In genomic region chr16:89633917-89634601, GRCm38 (mm10) we compare ENCODE assay signal across 18 mouse cellular contexts.
DNase-seq lines count a peak whose midpoint lies in the region; ATAC-seq lines count a peak whose summit lies in the region.
"Had no signal": no experiment of that assay in that cellular context is flagged by ENCODE, and none has a peak within 500 bp of the region (broad histone marks: within the 10 kb centered on the region; RNA-seq: fewer than 3 reads in every experiment).

No protein-coding gene starts in this region.

- no peak overlapping the region for H3K4me3 ChIP-seq in kidney, embryonic 14.5 days (ENCODE audit: low read length)
- H3K4me3 ChIP-seq in neural tube, embryonic 15.5 days (replicated peaks), result no peak overlapping the region
- no peak overlapping the region for H3K4me3 ChIP-seq in embryonic facial prominence, embryonic 11.5 days (ENCODE audit: low read depth, low read length)
- no peak overlapping the region for H3K4me3 ChIP-seq in neural tube, embryonic 11.5 days (ENCODE audit: low read depth, low read length)
- H3K4me3 ChIP-seq: forebrain, embryonic 10.5 days; heart, embryonic 15.5 days; megakaryocyte, embryonic 14.5 days; neural tube, embryonic 12.5 days had no signal

- no peak for DNase-seq in kidney, postnatal 14 days
- peak; percentile 29 for DNase-seq in neural tube, embryonic 10.5 days (ENCODE audit: extremely low spot score, low spot score)
- DNase-seq in embryonic facial prominence, embryonic 11.5 days (ENCODE audit: low spot score), result peak; percentile 8
- peak; percentile 42 for DNase-seq in neural tube, embryonic 11.5 days (ENCODE audit: low spot score)
- DNase-seq in layer of hippocampus, postnatal 36 days, result no peak
- DNase-seq: cerebellum, adult 8-10 months; forebrain, postnatal 0 days; liver, postnatal 0 days; right cerebral cortex, postnatal 14 days; spleen, adult 18-20 months; thymus, postnatal 4 days had no signal

- peak; percentile 91 for ATAC-seq in kidney, embryonic 14.5 days (ENCODE audit: low FRiP score, low TSS enrichment)
- ATAC-seq in neural tube, embryonic 15.5 days (ENCODE audit: low FRiP score), result no peak
- ATAC-seq in embryonic facial prominence, embryonic 11.5 days (replicated peaks; ENCODE audit: insufficient number of reproducible peaks, low FRiP score, low TSS enrichment, low read depth), result no peak; the same call in 1 of the 2 replicates
- ATAC-seq in neural tube, embryonic 11.5 days (ENCODE audit: insufficient read depth, low FRiP score, low TSS enrichment), result no peak; the same call in 1 of the 2 replicates
- ATAC-seq: forebrain, postnatal 0 days; inflammation-experienced regulatory T-cells, adult 6 months; liver, postnatal 0 days had no signal

- H3K36me3 ChIP-seq in kidney, embryonic 14.5 days (ENCODE audit: control insufficient read depth, insufficient read depth, low read length), result no peaks in the 10 kb centered on the region
- H3K36me3 ChIP-seq in neural tube, embryonic 15.5 days, result no peaks in the 10 kb centered on the region
- no peaks in the 10 kb centered on the region for H3K36me3 ChIP-seq in embryonic facial prominence, embryonic 11.5 days (replicated peaks; ENCODE audit: control insufficient read depth, insufficient read depth, low read depth, low read length)
- H3K36me3 ChIP-seq in neural tube, embryonic 11.5 days (ENCODE audit: control insufficient read depth, insufficient read depth, low read length), result no peaks in the 10 kb centered on the region
- H3K36me3 ChIP-seq: forebrain, embryonic 10.5 days; heart, embryonic 15.5 days; neural tube, embryonic 12.5 days had no signal

- no peak overlapping the region for H3K27ac ChIP-seq in kidney, embryonic 14.5 days (ENCODE audit: low read depth, low read length)
- no peak overlapping the region for H3K27ac ChIP-seq in neural tube, embryonic 15.5 days (replicated peaks)
- no peak overlapping the region for H3K27ac ChIP-seq in embryonic facial prominence, embryonic 11.5 days (replicated peaks; ENCODE audit: low read depth, low read length)
- H3K27ac ChIP-seq in neural tube, embryonic 11.5 days (ENCODE audit: low read depth, low read length), result no peak overlapping the region
- H3K27ac ChIP-seq: forebrain, embryonic 10.5 days; heart, embryonic 15.5 days; neural tube, embryonic 12.5 days had no signal

- no peaks in the 10 kb centered on the region for H3K4me1 ChIP-seq in kidney, embryonic 14.5 days (ENCODE audit: control insufficient read depth, insufficient read depth, low read length)
- no peaks in the 10 kb centered on the region for H3K4me1 ChIP-seq in neural tube, embryonic 15.5 days
- no peaks in the 10 kb centered on the region for H3K4me1 ChIP-seq in embryonic facial prominence, embryonic 11.5 days (ENCODE audit: control insufficient read depth, insufficient read depth, low read length)
- H3K4me1 ChIP-seq in neural tube, embryonic 11.5 days (ENCODE audit: control insufficient read depth, insufficient read depth, low read length), result no peaks in the 10 kb centered on the region
- H3K4me1 ChIP-seq: heart, embryonic 15.5 days; megakaryocyte, embryonic 14.5 days; neural tube, embryonic 12.5 days had no signal

- H3K9ac ChIP-seq in kidney, embryonic 14.5 days (ENCODE audit: low read depth, low read length), result no peak overlapping the region
- H3K9ac ChIP-seq in neural tube, embryonic 15.5 days (replicated peaks), result no peak overlapping the region
- H3K9ac ChIP-seq in embryonic facial prominence, embryonic 11.5 days (replicated peaks; ENCODE audit: low read length), result no peak overlapping the region
- no peak overlapping the region for H3K9ac ChIP-seq in neural tube, embryonic 11.5 days (ENCODE audit: low read length)
- H3K9ac ChIP-seq: forebrain, postnatal 0 days; heart, embryonic 15.5 days; liver, postnatal 0 days; neural tube, embryonic 12.5 days had no signal

- no peak overlapping the region for H3K4me2 ChIP-seq in kidney, embryonic 14.5 days (replicated peaks; ENCODE audit: low read depth, low read length)
- H3K4me2 ChIP-seq in neural tube, embryonic 15.5 days, result no peak overlapping the region
- no peak overlapping the region for H3K4me2 ChIP-seq in embryonic facial prominence, embryonic 11.5 days (ENCODE audit: low read depth, low read length)
- no peak overlapping the region for H3K4me2 ChIP-seq in neural tube, embryonic 11.5 days (ENCODE audit: low read depth)
- H3K4me2 ChIP-seq: heart, embryonic 15.5 days; neural tube, embryonic 12.5 days had no signal

- H3K27me3 ChIP-seq in kidney, embryonic 14.5 days (ENCODE audit: control insufficient read depth, insufficient read depth, low read length), result no peaks in the 10 kb centered on the region
- no peaks in the 10 kb centered on the region for H3K27me3 ChIP-seq in neural tube, embryonic 15.5 days (replicated peaks)
- no peaks in the 10 kb centered on the region for H3K27me3 ChIP-seq in embryonic facial prominence, embryonic 11.5 days (ENCODE audit: control insufficient read depth, insufficient read depth, low read length)
- H3K27me3 ChIP-seq in neural tube, embryonic 11.5 days (ENCODE audit: control insufficient read depth, insufficient read depth, low read length), result no peaks in the 10 kb centered on the region
- H3K27me3 ChIP-seq: heart, embryonic 15.5 days; megakaryocyte, embryonic 14.5 days; neural tube, embryonic 12.5 days had no signal

- WGBS in kidney, embryonic 14.5 days, result 19% methylated on average over 9 of the region's 9 CpGs
- WGBS in neural tube, embryonic 15.5 days, result 33% methylated on average over 9 of the region's 9 CpGs
- WGBS in embryonic facial prominence, embryonic 11.5 days, result 39% methylated on average over 9 of the region's 9 CpGs
- 30% methylated on average over 9 of the region's 9 CpGs for WGBS in neural tube, embryonic 11.5 days

- no peaks in the 10 kb centered on the region for H3K9me3 ChIP-seq in kidney, embryonic 14.5 days (ENCODE audit: control insufficient read depth, low read length)
- H3K9me3 ChIP-seq in neural tube, embryonic 15.5 days (replicated peaks), result no peaks in the 10 kb centered on the region
- no peaks in the 10 kb centered on the region for H3K9me3 ChIP-seq in embryonic facial prominence, embryonic 11.5 days (replicated peaks; ENCODE audit: control insufficient read depth, low read length)
- no peaks in the 10 kb centered on the region for H3K9me3 ChIP-seq in neural tube, embryonic 11.5 days (ENCODE audit: control insufficient read depth, low read length)
- H3K9me3 ChIP-seq: forebrain, embryonic 10.5 days; heart, embryonic 15.5 days; neural tube, embryonic 12.5 days had no signal

Comparison
In these comparisons a context has a peak if more than half of its experiments do, and no peak if none do; other contexts are left out.
1. DNase-seq: peak in neural tube, embryonic 10.5 days (single experiment), embryonic facial prominence, embryonic 11.5 days (single experiment) and neural tube, embryonic 11.5 days (single experiment); none in kidney, postnatal 14 days (single experiment) and layer of hippocampus, postnatal 36 days (0 of 2).